Mouse (Mus musculus) right cerebral cortex, postnatal 14 days (tissue): ENCODE data around the gene Gcsam.

Experiments
- DNase-seq: peaks from one replicate; pipeline ENCODE4 v3.0.0; 2022

The Gcsam gene

GRCm38 (mm10) chr16:45653009-45653933, 43.1 kb downstream of the Gcsam start:
- DNase-seq = no peak

DNA sequence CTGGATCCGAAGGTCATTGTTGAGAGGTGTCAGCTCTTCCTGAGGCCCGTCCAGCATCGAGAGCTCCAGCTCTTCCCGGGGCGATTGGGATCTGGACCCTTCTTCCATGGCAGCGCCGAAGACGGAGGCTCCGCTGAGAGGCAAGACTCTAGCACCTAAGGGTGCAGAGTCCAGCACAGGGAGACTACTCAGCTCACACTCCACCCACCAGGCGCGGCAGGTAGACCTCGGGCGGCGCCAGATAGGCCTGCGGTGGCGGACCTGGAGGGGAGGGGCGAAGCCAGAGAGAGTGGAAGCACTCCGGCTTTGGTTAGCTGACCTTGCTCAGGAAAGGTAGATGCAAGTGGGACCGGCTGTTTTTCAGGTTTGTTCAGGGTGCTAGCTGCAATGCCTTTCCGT, 43.8 kb downstream of the Gcsam start, which contains the start of gene BC016579:
BC016579 (minus strand) TSS at position 135 of the 399 bp plus-strand sequence.
- DNase-seq = no peak

DNA sequence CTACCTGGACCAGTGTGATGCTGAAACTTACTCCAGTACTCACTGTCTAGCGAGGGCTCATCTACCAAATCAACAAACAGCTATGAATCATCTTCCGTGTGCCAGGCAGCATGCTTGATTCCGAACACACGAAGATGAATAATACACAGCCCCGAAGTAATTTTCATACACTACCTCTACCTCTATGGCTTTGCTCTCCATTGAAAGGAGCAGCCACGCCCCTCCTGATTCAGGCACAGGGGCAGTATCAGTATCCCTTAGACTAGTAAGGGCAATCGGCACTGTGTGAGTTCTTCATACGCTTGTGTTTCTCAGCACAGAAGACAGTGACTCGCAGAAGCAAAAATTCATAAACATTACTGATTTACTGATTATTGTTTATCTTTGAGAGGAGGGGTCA, 44.3 kb downstream of the Gcsam start:
- no peak for DNase-seq

DNA sequence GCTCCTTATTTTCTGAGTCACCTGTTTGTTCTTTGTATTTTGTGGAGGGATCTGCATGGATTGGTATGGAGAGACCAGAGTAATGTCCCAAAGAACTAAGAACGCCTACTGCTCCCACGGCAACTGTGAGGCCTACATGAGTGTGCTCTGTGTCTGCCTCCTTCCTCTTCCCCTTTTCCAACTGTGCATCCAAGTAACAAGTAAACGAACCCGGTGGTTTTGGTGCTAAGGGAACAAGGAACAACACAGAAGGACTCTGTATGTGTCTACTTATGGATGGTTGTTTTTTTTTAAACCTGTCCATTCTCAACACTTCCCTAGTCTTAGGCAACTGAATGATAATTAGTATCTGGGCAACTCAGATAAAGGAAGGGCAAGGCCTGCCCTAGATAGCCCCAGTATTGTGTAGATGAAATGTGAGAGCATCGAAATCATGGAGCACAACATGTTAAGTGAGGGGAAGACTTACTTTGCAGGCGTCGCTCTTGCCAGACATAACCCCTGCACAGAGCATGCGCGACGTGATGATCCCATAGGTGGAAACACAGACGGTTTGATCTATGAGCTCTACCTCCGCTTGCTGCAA, 47.5 kb downstream of the Gcsam start:
- DNase-seq = no peak

- no peak for DNase-seq
Observed at GRCm38 (mm10) chr16:45658248-45658647, 48.1 kb downstream of the Gcsam start.

DNA sequence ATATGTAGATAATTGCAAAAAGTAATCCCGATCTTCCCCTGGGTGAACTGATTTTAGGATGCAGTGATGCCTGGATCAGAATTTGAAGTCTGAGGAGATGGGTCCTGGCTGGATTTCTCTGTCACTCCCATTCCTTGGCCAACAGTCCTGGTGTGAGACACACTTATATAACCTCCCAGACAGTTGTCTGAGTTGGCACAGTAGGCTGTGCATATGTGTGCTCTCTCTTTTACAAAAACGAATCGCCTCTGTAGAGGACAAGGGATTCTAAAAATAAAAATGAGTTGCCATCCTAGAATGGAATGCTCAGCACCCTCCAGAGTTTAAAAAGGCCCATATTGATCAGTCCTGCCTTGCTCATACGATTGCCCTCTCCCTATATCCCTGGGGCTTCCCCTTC, 49.4 kb downstream of the Gcsam start:
- DNase-seq = no peak

GRCm38 (mm10) chr16:45662381-45662780, 52.2 kb downstream of the Gcsam start:
- DNase-seq = no peak

DNA sequence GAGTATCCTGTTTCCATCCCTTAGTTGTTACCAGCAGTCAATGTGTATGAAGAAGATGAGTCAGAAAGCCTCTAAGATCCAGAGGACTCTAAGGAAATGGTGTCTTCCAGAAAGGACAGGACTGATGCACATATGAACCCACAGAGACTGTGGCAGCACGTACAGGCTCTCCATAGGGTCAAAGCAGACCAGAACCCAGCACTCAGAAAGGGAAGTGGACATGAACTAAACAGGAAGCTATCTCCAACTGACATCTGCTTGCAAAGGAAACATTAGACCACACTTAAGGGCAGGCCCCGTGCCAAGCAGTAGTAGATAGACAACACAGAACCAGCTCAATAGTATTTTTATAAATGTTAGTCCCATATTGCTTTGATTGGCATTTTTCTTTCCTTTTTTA, 56.0 kb downstream of the Gcsam start:
- no peak for DNase-seq

DNA sequence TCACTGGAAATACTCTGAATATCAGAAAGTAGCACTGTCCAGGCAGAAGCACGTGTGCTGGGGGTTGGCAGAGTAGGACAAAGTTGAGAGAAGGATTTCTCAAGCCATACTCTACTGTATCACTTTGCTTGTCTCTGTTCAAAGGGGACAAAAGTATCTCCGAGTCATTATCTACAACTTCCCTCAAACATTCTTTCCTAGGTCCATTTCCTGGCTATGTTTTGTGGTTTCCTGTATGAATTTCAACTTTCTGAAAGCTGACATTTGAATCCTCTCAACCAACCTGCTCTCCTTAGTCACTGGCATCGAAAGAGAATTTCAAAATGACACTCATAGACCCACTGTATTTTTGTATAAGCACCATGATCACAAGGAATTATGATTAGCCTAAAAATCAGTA, 58.0 kb downstream of the Gcsam start:
- no peak for DNase-seq

GRCm38 (mm10) chr16:45670005-45670404, 59.8 kb downstream of the Gcsam start:
- DNase-seq = no peak
